Mouse (Mus musculus) liver, embryonic 14.5 days (tissue): ENCODE results near the gene Mthfd1.

Experiments used
- CTCF ChIP-seq: IDR thresholded peaks from 2 replicates; pipeline ENCODE4 v1.5.1; 2016; ENCODE audit warnings: antibody characterized with exemption, low read depth, control low read depth
- EP300 ChIP-seq: IDR thresholded peaks from 2 replicates; pipeline ENCODE4 v1.6.1; 2016; ENCODE audit warnings: antibody characterized with exemption, low read depth

GRCm38 (mm10) chr12:76263876-76264275, 8.8 kb downstream of the Mthfd1 start:
- TF ChIP-seq EP300 = no peak
- TF ChIP-seq CTCF = no peak
